Mouse (Mus musculus) retina, postnatal 7 days (tissue): Measurements from ENCODE around the gene Fgfr2.

ENCODE experiments used
- DNase-seq: peaks from one replicate; pipeline ENCODE4 v3.0.0-alpha.2; 2012; ENCODE audit warnings: low read depth, low spot score

Gene Fgfr2

GRCm38 (mm10) chr7:133088411-133088810, 34.7 kb downstream of the Fgfr2 start:
- DNase-seq, result no peak

- no peak for DNase-seq
These were observed 37.7 kb downstream of the Fgfr2 start for GRCm38 (mm10) chr7:133085408-133085807.

DNA sequence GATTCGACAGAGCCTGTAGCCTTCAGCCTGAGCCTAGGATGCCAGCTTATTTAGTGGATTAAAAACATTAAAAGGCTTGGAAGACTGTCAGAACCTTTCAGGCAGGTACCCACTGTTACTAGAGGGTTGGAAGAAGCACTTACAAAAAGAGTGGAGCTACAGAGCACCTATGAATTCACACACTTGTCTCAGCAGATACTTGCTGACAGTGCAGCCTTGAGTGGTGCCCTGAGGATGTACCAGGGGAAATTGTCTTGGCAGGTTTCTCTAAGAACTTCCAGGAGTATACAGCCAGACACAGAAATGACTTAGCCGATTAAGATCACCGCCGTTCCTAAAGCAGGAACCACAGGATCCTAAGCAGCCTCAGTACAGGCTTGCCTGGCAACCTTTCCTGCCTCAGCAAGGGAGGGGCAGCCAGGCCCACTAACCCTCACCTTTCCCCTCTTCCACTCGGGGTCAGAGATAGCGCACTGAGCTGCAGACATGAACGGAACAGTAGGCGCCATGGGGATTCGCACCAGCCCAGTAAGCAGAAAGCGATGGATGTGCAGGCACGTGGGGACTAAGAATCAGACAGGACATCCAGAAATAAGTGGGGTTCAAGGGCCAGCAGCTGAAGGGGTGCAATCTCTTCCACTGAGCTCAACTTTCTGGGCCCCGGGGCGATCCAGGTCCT, 39.1 kb downstream of the Fgfr2 start:
- no peak for DNase-seq

DNA sequence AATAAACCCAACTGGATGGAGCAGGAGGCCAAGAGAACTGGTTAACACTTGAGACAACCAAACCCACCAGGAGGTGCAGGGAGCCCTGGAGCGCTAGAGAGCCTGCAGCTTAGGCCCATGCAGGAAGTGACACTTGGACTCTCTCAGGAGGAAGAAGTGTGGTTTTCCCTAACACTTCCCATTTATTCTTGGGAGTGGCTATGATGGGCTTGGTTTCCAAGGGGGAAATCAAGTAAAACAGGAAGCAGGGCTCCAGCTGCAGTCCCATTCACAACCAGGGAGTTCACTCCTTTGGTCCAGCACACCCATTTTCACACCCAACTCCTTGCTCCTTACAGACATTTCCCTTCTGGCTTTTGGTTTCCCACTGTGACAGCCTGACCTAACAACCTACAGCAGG, 44.2 kb downstream of the Fgfr2 start:
- no peak for DNase-seq

- DNase-seq, result no peak
These were observed 48.6 kb downstream of the Fgfr2 start for GRCm38 (mm10) chr7:133074462-133075133.

DNA sequence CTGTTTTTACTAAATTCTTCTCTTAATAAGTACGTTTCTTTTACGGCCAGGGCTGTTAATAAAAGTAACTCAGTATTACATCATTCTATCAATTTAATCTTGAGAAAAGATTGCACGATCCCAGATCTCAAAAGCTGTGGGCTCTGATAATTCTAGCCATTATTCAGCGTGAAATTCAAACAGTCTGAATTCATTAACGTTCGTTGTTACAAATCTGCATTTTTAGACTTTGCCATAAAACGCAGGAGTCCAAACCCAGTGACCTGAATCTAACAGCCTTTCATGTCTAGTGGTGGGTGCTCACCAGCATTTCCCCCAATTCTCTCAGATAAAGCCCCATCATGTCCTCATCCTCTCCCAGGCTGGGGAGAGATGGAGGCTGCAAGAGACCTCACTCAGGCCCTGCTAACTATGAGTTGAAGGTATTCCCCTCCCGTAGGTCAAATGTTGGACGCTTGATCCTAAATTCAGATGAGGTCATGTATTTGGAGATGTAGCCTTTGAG, 50.0 kb downstream of the Fgfr2 start:
- DNase-seq, result no peak

- DNase-seq, result no peak
These were observed 50.6 kb downstream of the Fgfr2 start for GRCm38 (mm10) chr7:133072535-133072934.

DNA sequence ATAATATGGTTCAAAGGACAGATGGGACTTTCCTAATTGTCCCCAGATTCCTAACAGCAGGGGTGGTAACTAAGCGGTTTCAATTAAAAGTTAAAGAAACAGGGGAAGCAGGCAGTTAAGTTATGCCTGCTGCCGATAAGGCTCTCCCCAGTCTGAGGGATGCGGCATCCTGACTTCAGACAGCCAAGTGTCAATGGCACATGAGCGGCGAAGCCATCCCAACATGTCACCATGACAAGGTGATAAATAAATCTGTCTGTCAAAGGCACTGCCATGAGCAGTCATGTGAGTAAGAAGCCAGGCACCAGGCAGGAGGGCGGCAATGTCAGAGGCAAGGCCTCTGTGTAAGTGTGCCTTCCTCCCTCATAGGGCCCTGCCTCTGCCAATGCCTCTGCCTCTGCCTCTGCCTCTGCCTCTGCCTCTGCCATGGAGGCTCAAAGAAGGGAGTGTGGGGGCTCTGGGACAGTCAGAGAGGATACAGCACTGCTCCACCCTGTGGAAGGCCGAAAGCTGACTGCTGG, 55.8 kb downstream of the Fgfr2 start:
- DNase-seq, result no peak

GRCm38 (mm10) chr7:133066776-133067175, 56.4 kb downstream of the Fgfr2 start:
- peak; percentile 58 for DNase-seq

GRCm38 (mm10) chr7:133062055-133062454, 61.1 kb downstream of the Fgfr2 start:
- no peak for DNase-seq

DNA sequence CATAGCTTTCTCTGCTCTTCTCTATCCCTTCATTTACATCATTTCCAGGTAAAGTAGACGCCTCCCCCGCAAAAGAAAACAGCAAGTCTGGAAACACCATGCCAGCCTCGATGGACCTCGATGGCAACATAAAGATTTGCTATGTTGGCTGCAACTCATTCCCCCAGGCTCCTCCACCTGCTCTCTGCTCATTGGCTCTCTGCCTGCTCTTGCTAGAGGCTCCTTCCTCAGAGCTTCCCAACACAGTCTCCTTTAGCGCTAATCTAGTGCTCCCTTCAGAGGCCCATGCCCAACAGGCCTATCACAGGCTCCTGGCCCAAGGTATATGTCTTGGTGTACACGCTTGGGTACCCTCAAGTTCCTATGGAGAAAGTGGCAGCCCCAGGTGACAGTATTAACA, 63.0 kb downstream of the Fgfr2 start:
- no peak for DNase-seq

DNA sequence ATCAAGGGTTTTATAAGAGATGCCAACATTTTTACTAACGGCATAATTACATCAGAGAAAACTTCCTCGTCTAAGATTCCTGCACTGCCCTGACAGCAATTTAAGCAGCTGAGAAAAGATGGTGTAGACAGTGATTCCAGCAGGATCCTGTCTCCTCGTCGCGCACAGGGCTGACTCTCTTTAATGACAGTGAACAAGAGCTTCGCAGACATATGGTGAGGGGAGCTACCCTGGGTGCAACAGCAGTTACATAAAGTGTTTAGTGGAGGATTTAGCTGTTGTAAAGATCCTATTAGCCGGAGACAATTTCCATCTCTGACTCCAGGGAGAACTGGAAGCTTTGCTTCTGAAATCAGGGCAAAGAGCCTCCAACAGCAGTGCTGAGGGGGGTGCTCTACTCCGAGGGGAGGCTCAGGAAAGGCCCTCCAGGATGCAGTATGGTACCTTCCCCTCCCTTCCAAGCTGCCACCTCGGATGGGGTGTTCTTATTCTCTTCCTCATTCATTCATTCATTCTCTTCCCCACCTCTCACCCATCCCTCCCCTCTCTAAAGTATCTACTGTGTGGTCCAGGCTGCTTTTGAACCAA, 63.5 kb downstream of the Fgfr2 start:
- no peak for DNase-seq

DNA sequence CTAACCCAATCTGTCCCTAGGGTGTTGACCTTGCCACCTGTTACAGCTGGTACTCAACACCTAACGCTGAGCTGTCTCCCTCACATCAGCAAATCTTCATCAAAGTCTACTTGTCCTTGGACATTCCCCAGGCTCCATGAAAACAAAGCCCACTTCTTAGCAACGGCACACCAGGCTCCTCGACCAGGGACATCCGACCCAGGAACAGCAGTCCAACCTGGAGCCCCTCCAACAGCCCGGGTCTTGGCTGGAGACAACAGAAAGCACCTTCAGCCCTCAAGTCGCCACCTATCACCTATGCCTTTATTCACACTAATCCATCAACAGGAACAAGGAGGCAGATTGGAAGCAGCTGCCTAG, 64.0 kb downstream of the Fgfr2 start:
- DNase-seq, result no peak

DNA sequence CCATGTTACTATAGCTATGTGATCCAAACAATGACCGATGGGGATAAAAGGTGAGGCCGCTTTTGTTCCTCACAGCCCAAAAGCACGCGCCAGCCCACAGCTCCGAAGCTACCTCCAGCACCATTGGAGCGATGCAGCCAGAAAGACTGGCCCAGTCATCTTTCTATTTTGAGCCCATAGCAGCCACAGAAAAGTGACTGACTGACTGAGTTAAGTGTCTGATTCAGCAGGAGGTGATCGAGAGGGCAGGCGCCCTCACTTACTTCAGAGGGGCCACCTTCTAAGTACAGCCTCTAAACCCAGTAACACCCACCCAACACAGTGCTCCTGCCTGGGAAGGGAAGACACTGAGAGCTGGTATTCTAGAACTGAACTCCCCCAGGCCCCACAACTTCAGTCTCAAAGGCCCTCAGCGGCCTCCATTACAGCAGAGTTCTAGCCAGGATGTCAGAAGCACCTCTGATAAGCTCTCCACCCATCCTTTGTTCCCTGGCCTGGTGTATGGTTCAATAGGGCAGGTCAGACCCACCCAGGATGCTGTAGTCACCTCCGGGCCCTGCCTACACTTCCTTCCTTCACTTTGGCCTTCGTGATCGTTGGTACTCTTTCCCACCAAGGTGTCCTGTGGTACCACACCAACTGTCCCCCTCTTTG, 64.5 kb downstream of the Fgfr2 start:
- DNase-seq, result no peak

DNA sequence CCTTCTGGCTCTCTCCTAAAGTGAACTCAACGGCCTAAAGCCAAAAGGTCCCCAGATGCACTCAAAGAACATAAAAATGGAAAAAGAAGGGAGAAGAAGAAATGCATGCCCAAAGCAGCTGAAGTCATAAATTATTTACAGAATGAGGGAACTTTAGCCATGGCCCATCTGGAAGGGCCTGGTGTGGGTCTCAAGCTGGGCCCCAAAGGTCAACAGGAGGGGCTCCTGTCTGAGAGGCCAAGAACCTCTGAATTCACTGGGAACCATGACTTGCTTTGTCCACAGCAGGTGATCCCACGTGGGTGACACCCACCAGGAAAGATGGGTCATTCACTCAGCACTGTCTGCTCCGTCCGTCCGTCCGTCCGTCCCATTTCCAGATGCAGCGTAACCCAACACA, 66.2 kb downstream of the Fgfr2 start:
- no peak for DNase-seq

- DNase-seq, result no peak
These were observed 68.7 kb downstream of the Fgfr2 start for GRCm38 (mm10) chr7:133054486-133054885.

- no peak for DNase-seq
These were observed 69.4 kb downstream of the Fgfr2 start for GRCm38 (mm10) chr7:133053757-133054156.

- DNase-seq, result no peak
These were observed 70.3 kb downstream of the Fgfr2 start for GRCm38 (mm10) chr7:133052819-133053218.

DNA sequence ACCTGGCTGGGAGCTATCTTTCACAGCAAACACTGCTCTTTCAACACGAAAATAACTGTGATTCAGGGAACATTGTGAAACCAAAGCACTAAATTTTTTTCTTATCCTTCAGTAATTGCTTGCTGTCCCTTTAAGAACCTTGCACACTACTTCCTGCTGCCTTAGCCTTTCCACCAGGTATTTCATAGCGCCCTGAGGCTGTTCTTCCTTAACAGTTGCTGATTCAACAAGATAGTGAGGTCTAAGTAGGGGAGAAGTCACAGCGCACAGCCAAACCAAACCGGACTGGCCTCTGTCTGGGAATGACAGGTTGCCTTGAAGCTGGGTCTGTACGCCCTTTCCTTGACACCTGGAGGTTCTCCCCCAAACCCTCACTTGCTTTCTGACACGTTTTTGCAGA, 72.5 kb downstream of the Fgfr2 start:
- no peak for DNase-seq

GRCm38 (mm10) chr7:133048085-133048630, 75.0 kb downstream of the Fgfr2 start:
- DNase-seq, result no peak

- DNase-seq, result no peak
These were observed 75.9 kb downstream of the Fgfr2 start for GRCm38 (mm10) chr7:133047287-133047686.

DNA sequence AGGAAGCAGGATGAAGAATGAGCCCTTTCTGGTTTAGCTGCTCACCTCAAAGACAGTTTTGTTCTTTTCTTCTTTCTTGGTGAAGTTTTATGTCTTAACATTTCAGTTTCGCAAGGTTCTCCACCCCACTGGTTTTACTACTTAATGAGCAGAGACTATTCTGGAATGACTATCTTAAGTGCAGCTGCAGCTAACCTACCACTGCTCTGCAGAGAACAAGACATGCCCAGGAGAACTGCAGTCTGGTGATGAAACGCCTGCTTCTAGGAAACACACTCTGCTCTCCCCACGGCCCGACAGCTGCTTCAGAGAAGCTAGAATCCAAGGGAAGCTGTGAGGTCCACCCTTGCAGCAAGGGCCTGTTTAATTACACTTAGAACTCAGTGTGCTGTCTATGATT, 78.4 kb downstream of the Fgfr2 start:
- DNase-seq, result no peak
